Mouse (Mus musculus) liver, embryonic 14.5 days (tissue): ENCODE results near the gene Ehd4. TPM values are rescaled to one million over a fixed set of nuclear protein-coding genes. Genes with fewer than 3 reads are reported as not detected.

ENCODE experiments used
- ATAC-seq: fragments of 200-750 bp; cut with Nextera tagmentation; 2 replicates; pipeline ENCODE4 v1.8.0; 2017; ENCODE audit warnings: moderate number of reproducible peaks, mild to moderate bottlenecking, moderate library complexity; ENCODE audit not compliant: insufficient read depth
- DNase-seq, 3 experiments: peaks; one replicate each; pipeline ENCODE4 v3.0.0-alpha.2; 2012 to 2013; ENCODE audit warnings: low read depth in 3 of 3, low spot score in 3 of 3
- H3K27ac ChIP-seq: fragments of 300-500 bp; sonication (generic); 2 replicates; pipeline ENCODE4 v1.5.1; 2014; ENCODE audit warnings: moderate library complexity, mild to moderate bottlenecking, control low read depth, inconsistent platforms
- H3K27me3 ChIP-seq: fragments of 300-500 bp; sonication (generic); 2 replicates; pipeline ENCODE4 v1.6.1; 2014; ENCODE audit warnings: mild to moderate bottlenecking, low read length, moderate library complexity; ENCODE audit not compliant: control insufficient read depth, insufficient read depth
- H3K36me3 ChIP-seq: fragments of 300-500 bp; sonication (generic); replicated peaks from 2 replicates; pipeline ENCODE4 v1.6.1; 2014; ENCODE audit warnings: low read depth; ENCODE audit not compliant: control insufficient read depth, insufficient read depth
- H3K4me1 ChIP-seq, 2 experiments: fragments of 200-500 bp in 1 of 2; fragments of 300-500 bp in 1 of 2; sonication (generic) in 1 of 2; replicated peaks; 2 replicates each; pipeline ENCODE4 v1.6.1; 2012 to 2014; ENCODE audit warnings: antibody characterized with exemption in 1 of 2, inconsistent platforms in 1 of 2, low read length in 1 of 2; ENCODE audit not compliant: control insufficient read depth in 2 of 2, insufficient read depth in 2 of 2
- H3K4me2 ChIP-seq: fragments of 300-500 bp; sonication (generic); 2 replicates; pipeline ENCODE4 v1.6.1; 2014; ENCODE audit warnings: low read depth, mild to moderate bottlenecking, control low read depth, moderate library complexity
- H3K4me3 ChIP-seq, 2 experiments: fragments of 200-500 bp in 1 of 2; fragments of 300-500 bp in 1 of 2; sonication (generic) in 1 of 2; 2 replicates each; pipeline ENCODE4 v1.5.1; 2012 to 2014; ENCODE audit warnings: low read depth in 2 of 2, low read length in 2 of 2, mild to moderate bottlenecking in 2 of 2, control low read depth in 1 of 2, inconsistent platforms in 1 of 2, moderate library complexity in 1 of 2; ENCODE audit not compliant: insufficient read depth in 1 of 2
- H3K9ac ChIP-seq: fragments of 300-500 bp; sonication (generic); replicated peaks from 2 replicates; pipeline ENCODE4 v1.6.1; 2014; ENCODE audit warnings: mild to moderate bottlenecking, control low read depth, moderate library complexity
- H3K9me3 ChIP-seq: fragments of 300-500 bp; sonication (generic); 2 replicates; pipeline ENCODE4 v1.6.1; 2016; ENCODE audit warnings: low read length, mixed read lengths; ENCODE audit not compliant: control insufficient read depth
- CTCF ChIP-seq: IDR thresholded peaks from 2 replicates; pipeline ENCODE4 v1.5.1; 2016; ENCODE audit warnings: antibody characterized with exemption, low read depth, control low read depth
- EP300 ChIP-seq: IDR thresholded peaks from 2 replicates; pipeline ENCODE4 v1.6.1; 2016; ENCODE audit warnings: antibody characterized with exemption, low read depth
- WGBS: fragments of 180-500 bp; shearing (Covaris S2); extraction: QIAGEN DNeasy Blood & Tissue Kit; methylation state at CpG from one replicate; pipeline ENCODE4 v1.1.7; 2014; ENCODE audit not compliant: insufficient replicate concordance; 5-methylcytosine and 5-hydroxymethylcytosine counted together
- polyA plus RNA-seq, 2 experiments: library from polyadenylated mRNA; depleted of rRNA in 1 of 2; stranded (reverse) in 1 of 2; unstranded in 1 of 2; fragments of >200 nt; fragmentation: Nextera tagmentation in 1 of 2; extraction: Ambion mirVana in 1 of 2; gene quantifications; 2 replicates each; pipeline versions ENCODE4 v1.2.1 to v1.2.3; 2012 to 2014

Gene Ehd4
- polyA plus RNA-seq, 2 experiments: 6.8 to 15.9 TPM

GRCm38 (mm10) chr2:120055923-120056322 is 98.5 kb downstream of the Ehd4 start:
- Histone ChIP-seq H3K9me3 (no peaks in the 10 kb centered on the region), H3K4me2 (no peak overlapping the region), H3K27me3 (no peaks in the 10 kb centered on the region), H3K4me3 (no peak overlapping the region), H3K4me1 (no peaks in the 10 kb centered on the region), H3K27ac (no peak overlapping the region), H3K36me3 (no peaks in the 10 kb centered on the region), H3K9ac (no peak overlapping the region)
- DNase-seq (no peak), ATAC-seq (no peak)
- TF ChIP-seq EP300 (no peak), CTCF (no peak)
- 70% methylated on average over 10 of the region's 10 CpGs for WGBS

DNA sequence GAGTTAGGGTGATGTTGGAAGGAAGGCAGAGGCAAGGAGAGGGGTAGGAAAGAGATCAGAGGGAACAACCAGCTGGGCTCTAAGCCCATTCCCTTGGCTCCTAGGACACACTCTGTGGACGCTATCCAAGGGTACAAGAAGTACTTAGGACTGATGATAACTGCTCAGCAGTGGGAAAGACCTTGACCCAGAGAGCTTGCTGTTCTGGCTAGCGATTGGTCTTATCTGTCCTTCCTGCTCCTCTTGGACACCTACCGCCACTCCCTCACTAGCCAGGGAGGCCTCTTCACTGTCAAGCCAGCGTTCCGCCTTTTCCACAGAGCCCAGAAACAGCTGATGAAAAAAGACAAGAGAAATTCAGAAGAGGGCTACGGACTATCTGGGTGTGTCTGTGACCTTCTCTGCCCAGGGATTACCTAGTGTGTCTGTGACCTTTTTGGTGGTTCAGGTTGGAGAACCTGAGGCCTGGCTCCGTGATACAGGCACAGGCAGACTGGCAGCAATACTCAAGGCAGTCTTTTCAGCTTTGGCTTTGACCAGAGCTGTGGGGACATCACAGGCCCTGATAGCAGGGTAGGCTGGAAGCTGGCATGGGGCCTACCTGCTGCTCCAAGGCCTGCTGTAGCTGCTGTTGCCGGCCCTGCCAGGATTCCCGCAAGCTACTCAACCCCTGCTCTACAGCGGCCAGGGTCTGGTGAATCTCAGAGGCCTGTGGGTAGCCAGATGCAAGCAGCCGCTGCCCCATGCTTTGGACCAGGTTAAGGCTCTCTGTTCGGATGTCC is 99.4 kb downstream of the Ehd4 start:
- no peak overlapping the region for H3K4me2 ChIP-seq
- H3K4me3 ChIP-seq: no peak overlapping the region
- no peaks in the 10 kb centered on the region for H3K36me3 ChIP-seq
- no peak overlapping the region for H3K9ac ChIP-seq
- H3K27me3 ChIP-seq: no peaks in the 10 kb centered on the region
- TF ChIP-seq EP300 (no peak), CTCF (no peak)
- no peaks in the 10 kb centered on the region for H3K9me3 ChIP-seq
- H3K4me1 ChIP-seq: no peaks in the 10 kb centered on the region
- WGBS: 66% methylated on average over 12 of the region's 12 CpGs
- ATAC-seq (no peak), DNase-seq (no peak)
- no peak overlapping the region for H3K27ac ChIP-seq

GRCm38 (mm10) chr2:120051405-120051804 is 103.0 kb downstream of the Ehd4 start:
- Histone ChIP-seq H3K4me1 (no peaks in the 10 kb centered on the region), H3K9ac (no peak overlapping the region), H3K4me2 (no peak overlapping the region), H3K27me3 (no peaks in the 10 kb centered on the region), H3K9me3 (no peaks in the 10 kb centered on the region), H3K36me3 (no peaks in the 10 kb centered on the region), H3K27ac (no peak overlapping the region), H3K4me3 (no peak overlapping the region)
- TF ChIP-seq CTCF: no peak
- TF ChIP-seq EP300: no peak
- 51% methylated on average over 6 of the region's 6 CpGs for WGBS
- ATAC-seq (no peak), DNase-seq (no peak)

DNA sequence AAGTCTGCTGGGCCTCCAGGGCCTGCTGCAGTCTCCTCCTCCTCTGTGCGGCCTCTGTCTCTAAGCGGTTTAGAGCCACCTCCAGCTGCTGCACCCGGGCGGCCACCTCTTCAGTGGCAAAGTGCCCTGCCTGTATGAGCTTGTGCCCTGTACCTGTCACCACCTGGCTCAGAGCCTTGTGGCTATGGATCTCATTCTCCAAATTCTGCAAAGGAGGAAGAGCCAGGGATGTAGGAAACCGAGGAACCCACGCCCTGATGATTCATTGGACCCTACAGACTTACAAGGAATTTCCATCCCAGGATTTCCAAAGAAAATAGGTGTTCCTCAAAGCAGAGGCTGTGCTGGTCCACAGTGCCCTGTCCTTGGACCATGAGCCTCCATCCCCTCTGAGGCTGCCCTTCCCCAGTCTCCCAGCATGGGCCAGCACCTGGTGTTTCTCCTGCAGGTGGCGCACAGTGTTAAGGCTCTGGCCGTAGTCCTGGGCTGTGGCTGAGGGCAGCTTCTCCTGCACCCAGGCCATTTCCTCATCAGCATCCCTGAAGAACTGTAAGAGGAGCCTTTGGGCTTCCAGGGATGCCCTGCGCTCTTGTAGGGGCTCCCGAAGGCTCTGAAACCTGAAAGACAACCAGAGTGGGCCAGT is 104.7 kb downstream of the Ehd4 start:
- no peaks in the 10 kb centered on the region for H3K27me3 ChIP-seq
- 51% methylated on average over 10 of the region's 10 CpGs for WGBS
- H3K9ac ChIP-seq: no peak overlapping the region
- no peaks in the 10 kb centered on the region for H3K36me3 ChIP-seq
- no peak overlapping the region for H3K27ac ChIP-seq
- no peak overlapping the region for H3K4me2 ChIP-seq
- DNase-seq (no peak), ATAC-seq (no peak)
- no peaks in the 10 kb centered on the region for H3K9me3 ChIP-seq
- H3K4me3 ChIP-seq: no peak overlapping the region
- H3K4me1 ChIP-seq: no peaks in the 10 kb centered on the region
- TF ChIP-seq CTCF: peak; percentile 72
- TF ChIP-seq EP300: no peak

DNA sequence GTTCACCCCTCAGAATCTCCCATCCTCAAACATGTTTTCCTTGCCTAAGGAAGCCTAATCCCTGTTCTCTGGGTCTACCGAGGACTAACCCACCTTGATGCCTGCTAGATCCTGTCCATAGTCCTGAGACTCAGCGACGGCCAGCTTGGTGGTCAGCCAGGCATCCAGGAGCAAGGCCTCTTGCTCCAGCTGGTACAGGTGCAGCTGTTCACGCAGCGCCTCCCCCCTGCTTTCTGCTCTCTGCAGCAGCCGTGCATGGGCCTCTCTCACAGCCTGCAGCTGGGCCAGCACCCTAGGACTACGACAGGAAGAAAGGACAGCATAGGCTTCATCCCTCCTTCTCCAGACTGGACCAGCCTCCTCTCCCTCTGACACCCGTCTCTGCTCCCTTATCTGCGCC is 106.2 kb downstream of the Ehd4 start:
- DNase-seq: no peak
- Histone ChIP-seq H3K36me3 (no peaks in the 10 kb centered on the region), H3K4me1 (no peaks in the 10 kb centered on the region), H3K4me2 (no peak overlapping the region), H3K27me3 (no peaks in the 10 kb centered on the region), H3K27ac (no peak overlapping the region), H3K4me3 (no peak overlapping the region), H3K9me3 (no peaks in the 10 kb centered on the region), H3K9ac (no peak overlapping the region)
- TF ChIP-seq CTCF (no peak), EP300 (no peak)
- WGBS: 68% methylated on average over 9 of the region's 9 CpGs
- no peak for ATAC-seq
